Mouse (Mus musculus) intestine, postnatal 0 days (tissue): Measurements from ENCODE around the gene S100a5. TPM values are rescaled to one million over a fixed set of nuclear protein-coding genes. Genes with fewer than 3 reads are reported as not detected.

Experiments
- ATAC-seq: fragments of 200-750 bp; cut with Nextera tagmentation; 2 replicates; pipeline ENCODE4 v1.8.0; 2017; ENCODE audit warnings: mild to moderate bottlenecking, moderate TSS enrichment, moderate library complexity
- H3K27ac ChIP-seq: fragments of 300-500 bp; sonication (generic); 2 replicates; pipeline ENCODE4 v1.5.1; 2014; ENCODE audit warnings: mild to moderate bottlenecking, low read depth, low read length, moderate library complexity
- H3K27me3 ChIP-seq: fragments of 300-500 bp; sonication (generic); replicated peaks from 2 replicates; pipeline ENCODE4 v1.6.1; 2014; ENCODE audit warnings: low read length, mixed read lengths; ENCODE audit not compliant: control insufficient read depth, insufficient read depth
- H3K36me3 ChIP-seq: fragments of 300-500 bp; sonication (generic); 2 replicates; pipeline ENCODE4 v1.6.1; 2014; ENCODE audit warnings: mild to moderate bottlenecking, moderate library complexity; ENCODE audit not compliant: control insufficient read depth, insufficient read depth
- H3K4me1 ChIP-seq: fragments of 300-500 bp; sonication (generic); replicated peaks from 2 replicates; pipeline ENCODE4 v1.6.1; 2014; ENCODE audit warnings: antibody characterized with exemption, low read length, mixed read lengths; ENCODE audit not compliant: control insufficient read depth, insufficient read depth
- H3K4me2 ChIP-seq: fragments of 300-500 bp; sonication (generic); replicated peaks from 2 replicates; pipeline ENCODE4 v1.6.1; 2014; ENCODE audit warnings: low read depth, mild to moderate bottlenecking, moderate library complexity
- H3K4me3 ChIP-seq: fragments of 300-500 bp; sonication (generic); 2 replicates; pipeline ENCODE4 v1.5.1; 2014; ENCODE audit warnings: low read depth, low read length
- H3K9ac ChIP-seq: fragments of 300-500 bp; sonication (generic); 2 replicates; pipeline ENCODE4 v1.6.1; 2014; ENCODE audit warnings: mild to moderate bottlenecking, low read depth, low read length
- H3K9me3 ChIP-seq: fragments of 300-500 bp; sonication (generic); 2 replicates; pipeline ENCODE4 v1.6.1; 2016; ENCODE audit warnings: mixed run types; ENCODE audit not compliant: control insufficient read depth
- CTCF ChIP-seq: sonication (generic); IDR thresholded peaks from 2 replicates; pipeline ENCODE4 v1.5.1; 2016; ENCODE audit warnings: low read depth, mild to moderate bottlenecking, control low read depth, antibody characterized with exemption, moderate library complexity
- WGBS: fragments of 180-500 bp; shearing (Covaris S2); extraction: QIAGEN DNeasy Blood & Tissue Kit; methylation state at CpG from one replicate; pipeline ENCODE4 v1.1.7; 2014; 5-methylcytosine and 5-hydroxymethylcytosine counted together
- polyA plus RNA-seq: library from polyadenylated mRNA; unstranded; fragments of >200 nt; fragmentation: Nextera tagmentation; extraction: Ambion mirVana; gene quantifications from 2 replicates; pipeline ENCODE4 v1.2.1, GENCODE M21; 2015

The S100a5 gene
- polyA plus RNA-seq: 4.1 and 5.6 TPM in 2 replicates

DNA sequence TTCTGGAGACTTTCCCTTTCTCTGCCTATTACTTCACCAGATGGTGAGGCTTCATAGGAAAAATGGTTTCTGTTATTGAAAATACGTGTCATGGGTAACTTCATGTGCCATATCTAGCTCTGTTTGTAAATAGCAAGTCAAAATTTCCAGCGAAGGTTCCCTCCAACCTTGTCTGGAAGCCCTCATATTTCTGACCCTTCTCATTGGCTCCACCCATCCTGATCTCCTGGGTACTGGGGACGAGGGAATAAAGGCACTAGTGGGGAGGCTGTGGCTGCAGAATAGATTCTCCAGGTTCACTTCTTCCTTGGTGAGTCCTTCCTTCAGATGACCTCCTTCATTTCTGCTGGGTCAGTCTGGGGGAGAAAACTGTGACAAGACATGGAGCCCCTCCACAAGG is at the start of gene S100a5:
S100a5 (plus strand) TSS at position 301 of the 400 bp plus-strand sequence.
- WGBS: 69% methylated on average over 3 of the region's 3 CpGs
- H3K4me3 ChIP-seq: no peak within 1 kb of the TSS
- ATAC-seq: no peak
- no peak within 1 kb of the TSS for H3K27ac ChIP-seq
- no peak within 1 kb of the TSS for H3K4me2 ChIP-seq
- no peaks in the 10 kb centered on the region for H3K36me3 ChIP-seq
- TF ChIP-seq CTCF: no peak
- no peaks in the 10 kb centered on the region for H3K27me3 ChIP-seq
- no peak within 1 kb of the TSS for H3K9ac ChIP-seq
- no peaks in the 10 kb centered on the region for H3K9me3 ChIP-seq
- no peaks in the 10 kb centered on the region for H3K4me1 ChIP-seq

DNA sequence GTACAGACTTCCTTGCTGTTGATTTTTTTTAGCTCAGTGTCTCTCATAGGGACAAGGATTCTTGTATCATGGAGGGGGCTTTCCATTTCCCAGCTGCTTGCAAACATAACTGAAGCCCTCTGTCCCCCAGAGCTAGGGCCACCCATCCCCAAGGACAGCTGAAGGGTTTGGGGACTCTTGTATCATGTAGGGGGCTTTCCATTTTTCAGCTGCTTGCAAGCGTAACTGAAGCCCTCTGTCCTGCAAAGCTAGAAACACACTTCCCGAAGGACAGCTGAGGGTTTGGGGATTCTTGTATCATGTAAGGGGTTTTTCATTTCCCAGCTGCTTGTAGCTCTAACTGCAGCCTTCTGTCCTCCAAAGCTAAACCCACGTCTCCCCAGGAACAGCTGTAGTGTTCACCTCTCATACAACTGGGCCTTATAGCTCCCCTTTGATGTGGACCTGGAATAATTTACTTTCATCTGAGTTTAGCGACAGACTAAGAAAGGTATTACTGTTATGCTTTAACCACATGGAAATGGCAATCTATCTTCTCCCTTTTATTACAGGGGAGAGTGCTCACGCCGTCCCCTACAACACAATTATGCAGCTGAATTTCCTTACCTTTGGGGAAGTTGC is 48.2 kb upstream of the S100a5 start, which contains the start of gene S100a3:
S100a3 (plus strand) TSS at position 571 of the 621 bp plus-strand sequence.
- Histone ChIP-seq H3K27ac (no peak within 1 kb of the TSS), H3K4me1 (no peaks in the 10 kb centered on the region), H3K9ac (no peak within 1 kb of the TSS), H3K9me3 (no peaks in the 10 kb centered on the region), H3K4me3 (no peak within 1 kb of the TSS), H3K36me3 (no peaks in the 10 kb centered on the region), H3K4me2 (no peak within 1 kb of the TSS), H3K27me3 (no peaks in the 10 kb centered on the region)
- 66% methylated on average over 6 of the region's 6 CpGs for WGBS
- ATAC-seq: no peak
- no peak for TF ChIP-seq CTCF

DNA sequence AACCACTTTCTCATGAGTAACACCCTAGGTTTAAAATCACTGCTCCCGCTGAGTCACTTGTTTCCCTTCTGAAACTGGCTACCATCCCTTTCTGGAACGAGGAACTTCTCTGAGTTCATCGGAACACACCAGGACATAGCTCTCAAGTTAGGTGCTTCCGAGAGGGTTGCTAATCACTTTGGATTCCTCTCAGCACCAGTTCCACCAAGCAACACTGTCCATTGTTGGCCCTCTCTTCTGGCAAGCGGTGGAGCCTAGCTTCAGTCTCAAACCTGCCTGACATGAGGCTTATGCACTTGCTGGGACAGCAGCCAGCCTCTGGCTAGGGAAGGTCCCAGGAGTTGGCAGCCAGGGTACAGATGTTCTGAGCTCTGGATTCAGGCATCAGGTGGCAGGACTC is 33.6 kb upstream of the S100a5 start:
- no peaks in the 10 kb centered on the region for H3K9me3 ChIP-seq
- no peak for ATAC-seq
- no peak overlapping the region for H3K4me2 ChIP-seq
- H3K4me3 ChIP-seq: no peak overlapping the region
- WGBS: 82% methylated on average over 5 of the region's 5 CpGs
- no peak for TF ChIP-seq CTCF
- no peak overlapping the region for H3K9ac ChIP-seq
- H3K27ac ChIP-seq: no peak overlapping the region
- no peaks in the 10 kb centered on the region for H3K27me3 ChIP-seq
- no peaks in the 10 kb centered on the region for H3K36me3 ChIP-seq
- no peaks in the 10 kb centered on the region for H3K4me1 ChIP-seq

DNA sequence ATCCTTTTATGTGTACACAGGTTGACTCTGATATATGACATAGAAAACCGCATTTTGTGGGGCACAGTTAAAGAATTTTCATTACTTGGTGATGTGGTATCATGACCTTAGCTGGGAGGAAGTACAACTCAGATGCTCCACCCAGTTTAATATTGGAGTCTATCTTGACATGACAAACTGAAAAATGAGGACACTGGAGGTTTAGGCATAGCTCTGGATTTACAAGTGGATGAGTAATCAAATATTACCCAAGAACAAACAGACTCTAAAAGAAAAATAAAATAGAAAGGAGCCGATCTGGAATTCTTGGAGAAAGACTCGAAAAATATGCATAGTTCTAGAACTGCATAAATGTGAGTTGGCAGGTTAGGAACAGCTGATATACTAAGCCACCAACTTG is 33.0 kb upstream of the S100a5 start:
- Histone ChIP-seq H3K9me3 (no peaks in the 10 kb centered on the region), H3K27ac (no peak overlapping the region), H3K9ac (no peak overlapping the region), H3K27me3 (no peaks in the 10 kb centered on the region), H3K4me3 (no peak overlapping the region), H3K36me3 (no peaks in the 10 kb centered on the region), H3K4me1 (no peaks in the 10 kb centered on the region), H3K4me2 (no peak overlapping the region)
- WGBS: 41% methylated on average over 3 of the region's 3 CpGs
- no peak for TF ChIP-seq CTCF
- ATAC-seq: no peak

DNA sequence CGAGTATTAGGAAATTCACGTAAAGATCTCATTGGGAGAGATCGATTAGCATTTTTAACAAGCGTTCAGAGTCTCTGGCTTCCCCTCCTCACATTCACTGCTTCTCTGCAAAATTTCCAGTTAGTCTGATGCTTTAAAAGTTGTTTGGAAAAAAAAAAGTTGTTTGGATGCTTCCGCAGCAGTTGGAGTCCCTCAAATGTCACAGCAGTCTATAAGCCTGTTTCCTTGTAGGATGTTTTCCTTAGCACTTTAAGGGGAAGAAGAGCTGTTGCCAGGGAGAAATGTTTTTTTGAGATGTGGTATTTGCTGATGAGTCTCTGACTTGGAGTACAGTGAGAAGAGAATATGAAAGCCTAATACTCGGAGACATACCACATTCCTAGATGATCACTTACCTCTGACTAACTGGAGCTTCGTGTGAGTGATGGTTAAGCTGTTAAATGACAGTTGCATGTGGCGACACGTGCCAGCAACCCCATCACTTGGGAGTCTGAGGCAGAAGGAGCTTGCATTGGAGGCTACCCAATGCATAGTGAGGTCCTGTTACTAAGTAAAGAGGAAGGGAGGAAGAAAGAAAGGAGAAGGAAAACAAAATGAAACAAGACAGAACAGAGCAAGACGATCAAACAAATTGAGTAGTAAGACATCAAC is 31.8 kb upstream of the S100a5 start:
- H3K27ac ChIP-seq: no peak overlapping the region
- H3K9ac ChIP-seq: no peak overlapping the region
- H3K4me3 ChIP-seq: no peak overlapping the region
- H3K27me3 ChIP-seq: no peaks in the 10 kb centered on the region
- no peak overlapping the region for H3K4me2 ChIP-seq
- no peaks in the 10 kb centered on the region for H3K9me3 ChIP-seq
- H3K4me1 ChIP-seq: no peaks in the 10 kb centered on the region
- H3K36me3 ChIP-seq: no peaks in the 10 kb centered on the region
- 72% methylated on average over 10 of the region's 10 CpGs for WGBS
- no peak for TF ChIP-seq CTCF
- no peak for ATAC-seq

DNA sequence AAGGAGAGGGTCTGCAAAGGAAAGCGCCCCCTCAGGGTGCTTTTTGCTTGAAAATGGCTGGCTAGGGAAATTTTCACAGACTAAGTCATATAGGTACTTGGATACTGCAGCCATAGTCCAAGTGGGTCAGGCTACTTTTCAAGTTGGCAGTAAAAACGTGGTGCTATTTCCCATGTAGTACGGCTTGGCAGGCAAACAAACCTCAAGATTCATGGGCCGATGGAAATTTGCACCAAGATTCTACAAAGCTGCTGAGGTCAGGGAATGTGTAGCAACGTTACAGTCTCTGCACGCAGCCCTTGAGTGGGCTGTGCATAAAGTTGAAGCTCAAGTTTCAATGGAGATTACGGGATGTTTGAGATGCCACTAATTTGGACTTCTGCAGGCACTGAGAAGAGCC is 28.9 kb upstream of the S100a5 start:
- WGBS: 67% methylated on average over 7 of the region's 7 CpGs
- no peaks in the 10 kb centered on the region; the same call in 1 of the 2 replicates for H3K4me1 ChIP-seq
- H3K9ac ChIP-seq: no peak overlapping the region
- no peaks in the 10 kb centered on the region for H3K9me3 ChIP-seq
- no peaks in the 10 kb centered on the region for H3K36me3 ChIP-seq
- H3K4me2 ChIP-seq: no peak overlapping the region
- no peak for TF ChIP-seq CTCF
- no peak overlapping the region for H3K4me3 ChIP-seq
- H3K27me3 ChIP-seq: no peaks in the 10 kb centered on the region
- no peak overlapping the region for H3K27ac ChIP-seq
- no peak for ATAC-seq
